Mouse (Mus musculus) erythroblast, adult 5-6 weeks (primary cell): Measurements from ENCODE around the gene Agpat1. TPM values are rescaled to one million over a fixed set of nuclear protein-coding genes. Genes with fewer than 3 reads are reported as not detected.

Source experiments
- total RNA-seq, 2 experiments: library from RNA; stranded (forward) in 1 of 2; stranded (reverse) in 1 of 2; fragments of 150-400 nt in 1 of 2; fragments of 200-764, 138-1000 nt in 1 of 2; gene quantifications; 2 replicates each; pipeline versions ENCODE4 v1.2.3 to v1.2.4; 2015 to 2017; ENCODE audit warnings: low replicate concordance in 2 of 2

The Agpat1 gene
- total RNA-seq, 2 experiments from 2014 or later = 9.6 to 12.4 TPM

Other genes starting within 250 kb of the Agpat1 start
- 0.96 TPM in 1 of 2 replicates, not detected in the other for gene Btnl2, start 249.4 kb upstream of the Agpat1 start, total RNA-seq (2015; ENCODE audit: low replicate concordance)
- gene Btnl2, start 249.4 kb upstream of the Agpat1 start, total RNA-seq (2017; ENCODE audit: low replicate concordance) = 0.09 and 0.42 TPM in 2 replicates
- not detected in 2 replicates for gene Btnl1, start 227.1 kb upstream of the Agpat1 start, total RNA-seq (2015; ENCODE audit: low replicate concordance)
- not detected in 2 replicates for gene Btnl1, start 227.1 kb upstream of the Agpat1 start, total RNA-seq (2017; ENCODE audit: low replicate concordance)
- gene BC051142, start 205.4 kb upstream of the Agpat1 start, total RNA-seq (2015; ENCODE audit: low replicate concordance) = not detected in 2 replicates
- gene BC051142, start 205.4 kb upstream of the Agpat1 start, total RNA-seq (2017; ENCODE audit: low replicate concordance) = not detected in 2 replicates
- 0.84 TPM in 1 of 2 replicates, not detected in the other for gene Btnl4, start 126.9 kb upstream of the Agpat1 start, total RNA-seq (2015; ENCODE audit: low replicate concordance)
- gene Btnl4, start 126.9 kb upstream of the Agpat1 start, total RNA-seq (2017; ENCODE audit: low replicate concordance) = not detected in 2 replicates
- gene Btnl6, start 86.9 kb upstream of the Agpat1 start, total RNA-seq (2015; ENCODE audit: low replicate concordance) = not detected in 2 replicates
- 0.77 TPM in 1 of 2 replicates, not detected in the other for gene Btnl6, start 86.9 kb upstream of the Agpat1 start, total RNA-seq (2017; ENCODE audit: low replicate concordance)
- not detected in 2 replicates for gene Notch4, start 40.0 kb upstream of the Agpat1 start, total RNA-seq (2015; ENCODE audit: low replicate concordance)
- gene Notch4, start 40.0 kb upstream of the Agpat1 start, total RNA-seq (2017; ENCODE audit: low replicate concordance) = not detected in 2 replicates
- 69.6 and 82.3 TPM in 2 replicates for gene Gpsm3, start 14.5 kb upstream of the Agpat1 start, total RNA-seq (2015; ENCODE audit: low replicate concordance)
- gene Gpsm3, start 14.5 kb upstream of the Agpat1 start, total RNA-seq (2017; ENCODE audit: low replicate concordance) = 11.6 and 21.3 TPM in 2 replicates
- gene Pbx2, start 13.0 kb upstream of the Agpat1 start, total RNA-seq (2015; ENCODE audit: low replicate concordance) = 8.4 and 10.4 TPM in 2 replicates
- 5.5 and 5.9 TPM in 2 replicates for gene Pbx2, start 13.0 kb upstream of the Agpat1 start, total RNA-seq (2017; ENCODE audit: low replicate concordance)
- 0.84 TPM in 1 of 2 replicates, not detected in the other for gene Ager, start 6.4 kb upstream of the Agpat1 start, total RNA-seq (2015; ENCODE audit: low replicate concordance)
- 0.26 and 1.7 TPM in 2 replicates for gene Ager, start 6.4 kb upstream of the Agpat1 start, total RNA-seq (2017; ENCODE audit: low replicate concordance)
- 22.2 and 30.2 TPM in 2 replicates for gene Rnf5, start 572 bp upstream of the Agpat1 start, total RNA-seq (2015; ENCODE audit: low replicate concordance)
- 4.1 and 6.1 TPM in 2 replicates for gene Rnf5, start 572 bp upstream of the Agpat1 start, total RNA-seq (2017; ENCODE audit: low replicate concordance)
- gene Egfl8, start 11.7 kb downstream of the Agpat1 start, total RNA-seq (2015; ENCODE audit: low replicate concordance) = 2.3 TPM in 1 of 2 replicates, not detected in the other
- gene Egfl8, start 11.7 kb downstream of the Agpat1 start, total RNA-seq (2017; ENCODE audit: low replicate concordance) = 0.34 TPM in 1 of 2 replicates, not detected in the other
- gene Ppt2, start 24.2 kb downstream of the Agpat1 start, total RNA-seq (2015; ENCODE audit: low replicate concordance) = 13.6 and 21.3 TPM in 2 replicates
- 2.9 and 3.3 TPM in 2 replicates for gene Ppt2, start 24.2 kb downstream of the Agpat1 start, total RNA-seq (2017; ENCODE audit: low replicate concordance)
- not detected in 2 replicates for gene Prrt1, start 25.3 kb downstream of the Agpat1 start, total RNA-seq (2015; ENCODE audit: low replicate concordance)
- not detected in 2 replicates for gene Prrt1, start 25.3 kb downstream of the Agpat1 start, total RNA-seq (2017; ENCODE audit: low replicate concordance)
- not detected in 2 replicates for gene Fkbpl, start 40.5 kb downstream of the Agpat1 start, total RNA-seq (2015; ENCODE audit: low replicate concordance)
- 0.42 and 3.9 TPM in 2 replicates for gene Fkbpl, start 40.5 kb downstream of the Agpat1 start, total RNA-seq (2017; ENCODE audit: low replicate concordance)
- 4.2 and 6.9 TPM in 2 replicates for gene Atf6b, start 42.9 kb downstream of the Agpat1 start, total RNA-seq (2015; ENCODE audit: low replicate concordance)
- gene Atf6b, start 42.9 kb downstream of the Agpat1 start, total RNA-seq (2017; ENCODE audit: low replicate concordance) = 4.0 and 6.1 TPM in 2 replicates
- gene Tnxb, start 66.3 kb downstream of the Agpat1 start, total RNA-seq (2015; ENCODE audit: low replicate concordance) = not detected in 2 replicates
- not detected in 2 replicates for gene Tnxb, start 66.3 kb downstream of the Agpat1 start, total RNA-seq (2017; ENCODE audit: low replicate concordance)
- 0.38 and 0.84 TPM in 2 replicates for gene C4b, start 139.6 kb downstream of the Agpat1 start, total RNA-seq (2015; ENCODE audit: low replicate concordance)
- gene C4b, start 139.6 kb downstream of the Agpat1 start, total RNA-seq (2017; ENCODE audit: low replicate concordance) = not detected in 2 replicates
- not detected in 2 replicates for gene Cyp21a1, start 200.3 kb downstream of the Agpat1 start, total RNA-seq (2015; ENCODE audit: low replicate concordance)
- not detected in 2 replicates for gene Cyp21a1, start 200.3 kb downstream of the Agpat1 start, total RNA-seq (2017; ENCODE audit: low replicate concordance)
- gene Stk19, start 232.7 kb downstream of the Agpat1 start, total RNA-seq (2015; ENCODE audit: low replicate concordance) = 8.3 and 8.6 TPM in 2 replicates
- gene Stk19, start 232.7 kb downstream of the Agpat1 start, total RNA-seq (2017; ENCODE audit: low replicate concordance) = 5.9 TPM in 2 replicates
- gene Dxo, start 232.8 kb downstream of the Agpat1 start, total RNA-seq (2015; ENCODE audit: low replicate concordance) = 6.5 and 6.9 TPM in 2 replicates
- 3.5 and 19.9 TPM in 2 replicates for gene Dxo, start 232.8 kb downstream of the Agpat1 start, total RNA-seq (2017; ENCODE audit: low replicate concordance)
- gene Skiv2l, start 245.9 kb downstream of the Agpat1 start, total RNA-seq (2015; ENCODE audit: low replicate concordance) = 4.8 and 9.8 TPM in 2 replicates
- gene Skiv2l, start 245.9 kb downstream of the Agpat1 start, total RNA-seq (2017; ENCODE audit: low replicate concordance) = 16.0 and 20.4 TPM in 2 replicates
- 23.0 and 30.0 TPM in 2 replicates for gene Nelfe, start 246.1 kb downstream of the Agpat1 start, total RNA-seq (2015; ENCODE audit: low replicate concordance)
- 16.3 and 19.7 TPM in 2 replicates for gene Nelfe, start 246.1 kb downstream of the Agpat1 start, total RNA-seq (2017; ENCODE audit: low replicate concordance)